Mouse (Mus musculus): ENCODE measurements around the gene Fcmr.

- TF ChIP-seq CTCF (conservative IDR thresholded peaks at IDR 0.05; ENCODE audit: low read length) (peak; percentile 60), POU5F1 (IDR thresholded peaks at IDR 0.05; ENCODE audit: borderline replicate concordance, low read length) (no peak)
Measured at GRCm38 (mm10) chr1:130876931-130877509, 11.6 kb downstream of the Fcmr start.

All from E14TG2a.4 (cell line).